Mouse (Mus musculus) midbrain, postnatal 0 days (tissue): ENCODE results near the gene Slc37a4. TPM values are rescaled to one million over a fixed set of nuclear protein-coding genes. Genes with fewer than 3 reads are reported as not detected.

ENCODE experiments used
- ATAC-seq: fragments of 200-750 bp; cut with Nextera tagmentation; 2 replicates; pipeline ENCODE4 v1.8.0; 2017; ENCODE audit warnings: moderate number of reproducible peaks, mild to moderate bottlenecking, moderate TSS enrichment, moderate library complexity; ENCODE audit not compliant: low FRiP score
- DNase-seq: peaks from one replicate; pipeline ENCODE4 v3.0.0-alpha.2; 2015; ENCODE audit warnings: low spot score
- H3K27ac ChIP-seq: fragments of 300-500 bp; sonication (generic); 2 replicates; pipeline ENCODE4 v1.5.1; 2014; ENCODE audit warnings: low read depth, mild to moderate bottlenecking, low read length, mixed read lengths
- H3K27me3 ChIP-seq: fragments of 300-500 bp; sonication (generic); 2 replicates; pipeline ENCODE4 v1.6.1; 2014; ENCODE audit warnings: low read length, control low read depth, mixed read lengths; ENCODE audit not compliant: insufficient read depth
- H3K36me3 ChIP-seq: fragments of 300-500 bp; sonication (generic); 2 replicates; pipeline ENCODE4 v1.6.1; 2014; ENCODE audit warnings: low read length, control low read depth, mixed read lengths; ENCODE audit not compliant: insufficient read depth
- H3K4me1 ChIP-seq: fragments of 300-500 bp; sonication (generic); 2 replicates; pipeline ENCODE4 v1.6.1; 2014; ENCODE audit warnings: mild to moderate bottlenecking, control low read depth, antibody characterized with exemption, low read length, mixed read lengths; ENCODE audit not compliant: insufficient read depth
- H3K4me2 ChIP-seq: fragments of 300-500 bp; sonication (generic); 2 replicates; pipeline ENCODE4 v1.6.1; 2014; ENCODE audit warnings: low read depth, mild to moderate bottlenecking, low read length, mixed read lengths; ENCODE audit not compliant: poor library complexity, severe bottlenecking
- H3K4me3 ChIP-seq: fragments of 300-500 bp; sonication (generic); 2 replicates; pipeline ENCODE4 v1.5.1; 2014; ENCODE audit warnings: low read depth, mild to moderate bottlenecking, low read length, moderate library complexity
- H3K9ac ChIP-seq: fragments of 300-500 bp; sonication (generic); replicated peaks from 2 replicates; pipeline ENCODE4 v1.6.1; 2014; ENCODE audit warnings: mild to moderate bottlenecking, low read length, moderate library complexity, mixed read lengths; ENCODE audit not compliant: poor library complexity, severe bottlenecking
- H3K9me3 ChIP-seq: fragments of 300-500 bp; sonication (generic); 2 replicates; pipeline ENCODE4 v1.6.1; 2016; ENCODE audit warnings: low read length, control low read depth
- CTCF ChIP-seq: IDR thresholded peaks from 2 replicates; pipeline ENCODE4 v1.5.1; 2016; ENCODE audit warnings: antibody characterized with exemption, mild to moderate bottlenecking
- WGBS: fragments of 180-500 bp; shearing (Covaris S2); extraction: QIAGEN DNeasy Blood & Tissue Kit; methylation state at CpG from one replicate; pipeline ENCODE4 v1.1.7; 2014; 5-methylcytosine and 5-hydroxymethylcytosine counted together
- polyA plus RNA-seq: library from polyadenylated mRNA; unstranded; fragments of >200 nt; fragmentation: Nextera tagmentation; extraction: Ambion mirVana; gene quantifications from 2 replicates; pipeline ENCODE4 v1.2.1, GENCODE M21; 2015
- total RNA-seq: library from RNA; depleted of rRNA; stranded (reverse); fragments of >200 nt; gene quantifications from 2 replicates; pipeline ENCODE4 v1.2.3, GENCODE M21; 2014; rRNA removed

Gene Slc37a4
- total RNA-seq: 70.7 and 99.6 TPM in 2 replicates
- polyA plus RNA-seq: 35.9 and 42.2 TPM in 2 replicates

DNA sequence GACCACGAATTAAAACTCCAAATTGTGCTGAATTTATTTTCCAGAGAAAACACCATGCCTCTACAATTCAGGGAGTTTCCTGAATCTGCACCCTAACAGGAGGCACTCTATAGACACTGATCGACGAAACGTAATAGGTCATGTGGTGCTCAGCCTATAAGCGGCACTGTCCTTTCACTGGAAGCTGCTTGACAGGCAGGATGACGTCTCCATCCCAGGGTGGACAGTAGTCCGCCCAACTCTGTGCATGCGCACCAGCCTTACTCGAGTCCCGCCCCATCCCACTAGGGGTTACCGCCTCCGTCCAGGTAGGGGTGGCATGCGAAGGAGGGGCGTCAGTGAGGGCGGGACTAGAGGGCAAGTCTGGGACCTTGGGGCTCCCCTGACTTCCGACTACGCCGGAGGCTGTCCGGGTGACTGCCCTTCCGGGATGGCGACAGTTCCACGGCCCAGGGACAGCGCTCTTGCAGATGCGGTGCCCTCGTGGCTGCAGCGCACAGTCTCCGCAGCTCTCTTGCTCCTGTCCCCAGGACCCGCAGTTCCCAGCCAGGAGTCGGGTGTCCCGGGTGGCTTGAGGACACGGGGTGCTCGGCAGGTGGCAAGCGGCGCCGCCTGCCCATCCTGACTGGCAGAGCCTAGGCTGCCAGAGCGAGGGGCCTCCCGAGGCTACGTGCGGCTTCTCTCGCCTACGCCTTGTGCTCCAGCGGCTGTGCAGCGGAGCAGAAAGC lies at the start of gene Slc37a4:
Gene Slc37a4 (plus strand): TSS at position 169 of the 728 bp plus-strand sequence.
- peak; percentile 37 for TF ChIP-seq CTCF
- ATAC-seq (peak; percentile 97), DNase-seq (peak; percentile 99)
- H3K4me2 ChIP-seq: peak within 1 kb of the TSS; percentile 84
- H3K4me3 ChIP-seq: peak within 1 kb of the TSS; percentile 81
- peak within 1 kb of the TSS; percentile 84 for H3K27ac ChIP-seq
- H3K9me3 ChIP-seq: no peaks in the 10 kb centered on the region
- peaks cover 5% of the 10 kb centered on the region; the same call in 1 of the 2 replicates for H3K4me1 ChIP-seq
- no peaks in the 10 kb centered on the region for H3K27me3 ChIP-seq
- peaks cover 22% of the 10 kb centered on the region for H3K36me3 ChIP-seq
- H3K9ac ChIP-seq: peak within 1 kb of the TSS; percentile 80
- WGBS: under 1% methylated on average over 43 of the region's 43 CpGs

GRCm38 (mm10) chr9:44347166-44347565 lies 49.5 kb upstream of the Slc37a4 start:
- H3K4me1 ChIP-seq: 0 out of 2 replicates have a peak, but pooled peaks cover 9% of the 10 kb centered on the region
- peaks cover 41% of the 10 kb centered on the region for H3K36me3 ChIP-seq
- H3K9ac ChIP-seq: no peak overlapping the region
- no peak overlapping the region for H3K27ac ChIP-seq
- H3K9me3 ChIP-seq: no peaks in the 10 kb centered on the region
- H3K4me2 ChIP-seq: no peak overlapping the region
- no peak overlapping the region for H3K4me3 ChIP-seq
- no peak for TF ChIP-seq CTCF
- DNase-seq (no peak), ATAC-seq (no peak)
- WGBS: 97% methylated on average over 9 of the region's 9 CpGs
- H3K27me3 ChIP-seq: no peaks in the 10 kb centered on the region

- no peaks in the 10 kb centered on the region for H3K9me3 ChIP-seq
- ATAC-seq (no peak), DNase-seq (no peak)
- no peak overlapping the region for H3K9ac ChIP-seq
- TF ChIP-seq CTCF: no peak
- H3K4me1 ChIP-seq: 0 out of 2 replicates have a peak, but pooled peaks cover 8% of the 10 kb centered on the region
- no peak overlapping the region for H3K4me2 ChIP-seq
- WGBS: 88% methylated on average over 4 of the region's 4 CpGs
- H3K27me3 ChIP-seq: no peaks in the 10 kb centered on the region
- H3K4me3 ChIP-seq: no peak overlapping the region
- no peak overlapping the region for H3K27ac ChIP-seq
- H3K36me3 ChIP-seq: peaks cover 45% of the 10 kb centered on the region
Observed at GRCm38 (mm10) chr9:44347621-44348020, 49.0 kb upstream of the Slc37a4 start.

GRCm38 (mm10) chr9:44348546-44348945 lies 48.1 kb upstream of the Slc37a4 start:
- ATAC-seq (no peak), DNase-seq (no peak)
- H3K36me3 ChIP-seq: peaks cover 54% of the 10 kb centered on the region
- no peaks in the 10 kb centered on the region for H3K27me3 ChIP-seq
- H3K4me2 ChIP-seq: no peak overlapping the region
- H3K9ac ChIP-seq: no peak overlapping the region
- H3K4me1 ChIP-seq: no peaks in the 10 kb centered on the region
- 97% methylated on average over 4 of the region's 4 CpGs for WGBS
- no peaks in the 10 kb centered on the region for H3K9me3 ChIP-seq
- TF ChIP-seq CTCF: peak; percentile 22; the same call in 1 of the 2 replicates
- no peak overlapping the region for H3K27ac ChIP-seq
- no peak overlapping the region for H3K4me3 ChIP-seq

- Histone ChIP-seq H3K27me3 (no peaks in the 10 kb centered on the region), H3K4me2 (no peak overlapping the region), H3K9me3 (no peaks in the 10 kb centered on the region), H3K36me3 (peaks cover 82% of the 10 kb centered on the region), H3K9ac (no peak overlapping the region), H3K27ac (no peak overlapping the region), H3K4me1 (no peaks in the 10 kb centered on the region), H3K4me3 (no peak overlapping the region)
- whole genome bisulfite sequencing: 93% methylated on average over 4 of the region's 4 CpGs
- DNase-seq: no peak
- TF ChIP-seq CTCF: no peak
- ATAC-seq: no peak
Observed at GRCm38 (mm10) chr9:44351396-44351795, 45.3 kb upstream of the Slc37a4 start.

DNA sequence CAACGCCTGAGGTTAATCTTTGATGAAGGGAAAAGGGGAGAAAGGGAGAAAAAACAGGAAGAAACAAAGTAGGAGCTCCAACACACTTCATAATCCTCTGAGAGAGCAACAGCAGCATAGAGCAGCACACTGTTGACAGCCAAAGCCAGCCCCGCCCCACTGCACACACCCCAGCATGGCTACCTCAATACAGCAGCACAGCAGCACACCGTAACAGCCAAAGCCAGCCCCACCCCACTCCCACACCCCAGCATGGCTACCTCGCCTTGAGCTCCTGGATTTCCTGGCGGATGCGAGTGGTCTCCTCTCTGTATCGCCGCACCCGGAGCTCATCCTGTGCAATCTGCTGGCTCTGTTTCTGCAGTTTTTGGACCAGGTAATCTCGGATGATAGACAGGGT lies 44.3 kb upstream of the Slc37a4 start:
- peaks cover 80% of the 10 kb centered on the region for H3K36me3 ChIP-seq
- H3K9me3 ChIP-seq: no peaks in the 10 kb centered on the region
- no peak for DNase-seq
- WGBS: 90% methylated on average over 10 of the region's 10 CpGs
- H3K4me1 ChIP-seq: no peaks in the 10 kb centered on the region
- no peak for TF ChIP-seq CTCF
- H3K4me2 ChIP-seq: no peak overlapping the region
- no peak overlapping the region for H3K27ac ChIP-seq
- H3K4me3 ChIP-seq: no peak overlapping the region
- ATAC-seq: no peak
- no peak overlapping the region for H3K9ac ChIP-seq
- H3K27me3 ChIP-seq: no peaks in the 10 kb centered on the region
